Mouse (Mus musculus) heart, postnatal 0 days (tissue): ENCODE data around the gene Sipa1l2. TPM values are rescaled to one million over a fixed set of nuclear protein-coding genes. Genes with fewer than 3 reads are reported as not detected.
A peak's percentile ranks its signal among the peaks of the same experiment; 100 is the strongest.

ENCODE experiments used
- ATAC-seq: fragments of 200-750 bp; cut with Nextera tagmentation; 2 replicates; pipeline ENCODE4 v1.8.0; 2017; ENCODE audit warnings: low read depth, moderate number of reproducible peaks, moderate library complexity; ENCODE audit not compliant: insufficient read depth
- DNase-seq: peaks from one replicate; pipeline ENCODE4 v3.0.0-alpha.2; 2016; ENCODE audit warnings: low spot score
- H3K27ac ChIP-seq: fragments of 300-500 bp; sonication (generic); 2 replicates; pipeline ENCODE4 v1.5.1; 2014; ENCODE audit warnings: low read depth, mild to moderate bottlenecking
- H3K27me3 ChIP-seq: fragments of 300-500 bp; sonication (generic); 2 replicates; pipeline ENCODE4 v1.6.1; 2014; ENCODE audit warnings: low read length, mixed read lengths; ENCODE audit not compliant: control insufficient read depth, insufficient read depth
- H3K36me3 ChIP-seq: fragments of 300-500 bp; sonication (generic); replicated peaks from 2 replicates; pipeline ENCODE4 v1.6.1; 2014; ENCODE audit warnings: low read length, mixed read lengths; ENCODE audit not compliant: control insufficient read depth, insufficient read depth
- H3K4me1 ChIP-seq: fragments of 300-500 bp; sonication (generic); 2 replicates; pipeline ENCODE4 v1.6.1; 2014; ENCODE audit warnings: antibody characterized with exemption; ENCODE audit not compliant: control insufficient read depth, insufficient read depth
- H3K4me2 ChIP-seq: fragments of 300-500 bp; sonication (generic); 2 replicates; pipeline ENCODE4 v1.6.1; 2014; ENCODE audit warnings: low read depth, mild to moderate bottlenecking, low read length, moderate library complexity
- H3K4me3 ChIP-seq: fragments of 300-500 bp; sonication (generic); 2 replicates; pipeline ENCODE4 v1.5.1; 2014; ENCODE audit warnings: low read depth, low read length
- H3K9ac ChIP-seq: fragments of 300-500 bp; sonication (generic); replicated peaks from 2 replicates; pipeline ENCODE4 v1.6.1; 2014; ENCODE audit warnings: low read depth, low read length, mixed read lengths
- H3K9me3 ChIP-seq: fragments of 300-500 bp; sonication (generic); replicated peaks from 2 replicates; pipeline ENCODE4 v1.6.1; 2016; ENCODE audit warnings: low read length; ENCODE audit not compliant: control insufficient read depth
- CTCF ChIP-seq: IDR thresholded peaks from 2 replicates; pipeline ENCODE4 v1.5.1; 2016; ENCODE audit warnings: antibody characterized with exemption, control low read depth, low read depth
- EP300 ChIP-seq: IDR thresholded peaks from 2 replicates; pipeline ENCODE4 v1.6.1; 2016; ENCODE audit warnings: antibody characterized with exemption, low read depth
- WGBS: fragments of 180-500 bp; shearing (Covaris S2); extraction: QIAGEN DNeasy Blood & Tissue Kit; methylation state at CpG from one replicate; pipeline ENCODE4 v1.1.7; 2014; 5-methylcytosine and 5-hydroxymethylcytosine counted together
- polyA plus RNA-seq: library from polyadenylated mRNA; unstranded; fragments of >200 nt; fragmentation: Nextera tagmentation; extraction: Ambion mirVana; gene quantifications from 2 replicates; pipeline ENCODE4 v1.2.1, GENCODE M21; 2015
- total RNA-seq: library from RNA; depleted of rRNA; stranded (reverse); fragments of >200 nt; gene quantifications from 2 replicates; pipeline ENCODE4 v1.2.3, GENCODE M21; 2014; ENCODE audit warnings: low replicate concordance

Gene Sipa1l2
- total and polyA plus RNA-seq, 2 experiments from 2014 or later: 13.6 to 65.8 TPM

- no peak overlapping the region for H3K9ac ChIP-seq
- ATAC-seq (no peak), DNase-seq (no peak)
- H3K4me1 ChIP-seq: peaks cover 51% of the 10 kb centered on the region
- H3K9me3 ChIP-seq: no peaks in the 10 kb centered on the region
- peaks cover 20% of the 10 kb centered on the region for H3K36me3 ChIP-seq
- TF ChIP-seq CTCF (no peak), EP300 (no peak)
- H3K4me2 ChIP-seq: no peak overlapping the region
- peak overlapping the region; percentile 49; the same call in 1 of the 2 replicates for H3K27ac ChIP-seq
- WGBS: 69% methylated on average over 2 of the region's 2 CpGs
- H3K4me3 ChIP-seq: no peak overlapping the region
- no peaks in the 10 kb centered on the region for H3K27me3 ChIP-seq
These were observed 74.1 kb downstream of the Sipa1l2 start for GRCm38 (mm10) chr8:125495545-125495944.

- Histone ChIP-seq H3K4me1 (peaks cover 40% of the 10 kb centered on the region), H3K36me3 (peaks cover 28% of the 10 kb centered on the region), H3K27ac (no peak overlapping the region), H3K9me3 (no peaks in the 10 kb centered on the region), H3K4me2 (no peak overlapping the region), H3K4me3 (no peak overlapping the region), H3K27me3 (no peaks in the 10 kb centered on the region), H3K9ac (no peak overlapping the region)
- ATAC-seq: no peak
- TF ChIP-seq EP300 (no peak), CTCF (no peak)
- 47% methylated on average over 6 of the region's 6 CpGs for WGBS
- no peak for DNase-seq
These were observed 76.3 kb downstream of the Sipa1l2 start for GRCm38 (mm10) chr8:125493254-125493815.

- Histone ChIP-seq H3K9ac (no peak overlapping the region), H3K36me3 (peaks cover 37% of the 10 kb centered on the region), H3K27ac (no peak overlapping the region), H3K4me3 (no peak overlapping the region), H3K4me1 (peaks cover 36% of the 10 kb centered on the region), H3K27me3 (no peaks in the 10 kb centered on the region), H3K4me2 (no peak overlapping the region), H3K9me3 (no peaks in the 10 kb centered on the region)
- TF ChIP-seq CTCF: no peak
- TF ChIP-seq EP300: no peak
- no peak for DNase-seq
- WGBS: 47% methylated on average over 11 of the region's 11 CpGs
- no peak for ATAC-seq
These were observed 77.2 kb downstream of the Sipa1l2 start for GRCm38 (mm10) chr8:125492416-125492815.

- peak overlapping the region; percentile 34; the same call in 1 of the 2 replicates for H3K27ac ChIP-seq
- 20% methylated on average over 1 of the region's 1 CpGs for WGBS
- TF ChIP-seq CTCF: no peak
- TF ChIP-seq EP300: no peak
- no peak overlapping the region for H3K4me3 ChIP-seq
- 0 out of 2 replicates have a peak, but pooled peaks have one; percentile 15 for ATAC-seq
- peaks cover 49% of the 10 kb centered on the region for H3K36me3 ChIP-seq
- no peak overlapping the region for H3K9ac ChIP-seq
- DNase-seq: no peak
- no peaks in the 10 kb centered on the region for H3K9me3 ChIP-seq
- peaks cover 33% of the 10 kb centered on the region for H3K4me1 ChIP-seq
- H3K27me3 ChIP-seq: no peaks in the 10 kb centered on the region
- no peak overlapping the region for H3K4me2 ChIP-seq
These were observed 80.9 kb downstream of the Sipa1l2 start for GRCm38 (mm10) chr8:125488747-125489146.

- H3K4me1 ChIP-seq: peaks cover 23% of the 10 kb centered on the region
- peaks cover 46% of the 10 kb centered on the region for H3K36me3 ChIP-seq
- WGBS: 82% methylated on average over 3 of the region's 3 CpGs
- no peak overlapping the region for H3K4me3 ChIP-seq
- TF ChIP-seq EP300 (no peak), CTCF (no peak)
- H3K27ac ChIP-seq: no peak overlapping the region
- H3K9ac ChIP-seq: no peak overlapping the region
- ATAC-seq (no peak), DNase-seq (no peak)
- no peak overlapping the region for H3K4me2 ChIP-seq
- no peaks in the 10 kb centered on the region for H3K27me3 ChIP-seq
- no peaks in the 10 kb centered on the region for H3K9me3 ChIP-seq
These were observed 83.9 kb downstream of the Sipa1l2 start for GRCm38 (mm10) chr8:125485715-125486114.
